Mouse (Mus musculus) heart, embryonic 10.5 days (tissue): ENCODE results near the gene 4930519P11Rik. TPM values are rescaled to one million over a fixed set of nuclear protein-coding genes. Genes with fewer than 3 reads are reported as not detected.

Source experiments
- DNase-seq: peaks from one replicate; pipeline ENCODE4 v3.0.0-alpha.2; 2017; ENCODE audit warnings: low spot score
- H3K27ac ChIP-seq: fragments of 300-500 bp; sonication (generic); 2 replicates; pipeline ENCODE4 v1.5.1; 2016; ENCODE audit warnings: mild to moderate bottlenecking
- H3K27me3 ChIP-seq: fragments of 300-500 bp; sonication (generic); 2 replicates; pipeline ENCODE4 v1.6.1; 2016; ENCODE audit warnings: mild to moderate bottlenecking; ENCODE audit not compliant: poor library complexity, insufficient read depth, severe bottlenecking
- H3K36me3 ChIP-seq: fragments of 300-500 bp; sonication (generic); 2 replicates; pipeline ENCODE4 v1.6.1; 2016; ENCODE audit warnings: mild to moderate bottlenecking, moderate library complexity
- H3K4me1 ChIP-seq: fragments of 300-500 bp; sonication (generic); 2 replicates; pipeline ENCODE4 v1.6.1; 2016; ENCODE audit warnings: mild to moderate bottlenecking
- H3K4me3 ChIP-seq: fragments of 300-500 bp; sonication (generic); 2 replicates; pipeline ENCODE4 v1.5.1; 2016; ENCODE audit warnings: mild to moderate bottlenecking, moderate library complexity
- H3K9me3 ChIP-seq: fragments of 300-500 bp; sonication (generic); 2 replicates; pipeline ENCODE4 v1.6.1; 2016; ENCODE audit warnings: mild to moderate bottlenecking, moderate library complexity
- WGBS: fragments of 180-500 bp; shearing (Covaris S2); methylation state at CpG from one replicate; pipeline ENCODE4 v1.1.7; 2016; 5-methylcytosine and 5-hydroxymethylcytosine counted together
- polyA plus RNA-seq: library from polyadenylated mRNA; unstranded; fragments of >200 nt; fragmentation: Nextera tagmentation; extraction: Ambion mirVana; gene quantifications from 2 replicates; pipeline ENCODE4 v1.2.1, GENCODE M21; 2016

The 4930519P11Rik gene
- polyA plus RNA-seq, 1 experiment from 2014 or later = 0.69 TPM

- H3K36me3 ChIP-seq = peaks cover 8% of the 10 kb centered on the region; the same call in 1 of the 2 replicates
- no peaks in the 10 kb centered on the region for H3K4me1 ChIP-seq
- no peak overlapping the region for H3K27ac ChIP-seq
- H3K27me3 ChIP-seq = no peaks in the 10 kb centered on the region
- no peak for DNase-seq
- H3K9me3 ChIP-seq = no peaks in the 10 kb centered on the region
- no peak overlapping the region for H3K4me3 ChIP-seq
- 60% methylated on average over 3 of the region's 3 CpGs for WGBS
Measured at GRCm38 (mm10) chr2:154593025-154593424, 20.2 kb downstream of the 4930519P11Rik start.

GRCm38 (mm10) chr2:154591239-154591638 lies 22.0 kb downstream of the 4930519P11Rik start:
- H3K4me3 ChIP-seq = no peak overlapping the region
- H3K27ac ChIP-seq = no peak overlapping the region
- no peaks in the 10 kb centered on the region for H3K27me3 ChIP-seq
- DNase-seq = no peak
- WGBS = 82% methylated on average over 3 of the region's 3 CpGs
- no peaks in the 10 kb centered on the region for H3K9me3 ChIP-seq
- H3K36me3 ChIP-seq = peaks cover 8% of the 10 kb centered on the region; the same call in 1 of the 2 replicates
- no peaks in the 10 kb centered on the region for H3K4me1 ChIP-seq

GRCm38 (mm10) chr2:154589051-154589450 lies 24.2 kb downstream of the 4930519P11Rik start:
- WGBS = 80% methylated on average over 4 of the region's 4 CpGs
- no peaks in the 10 kb centered on the region for H3K9me3 ChIP-seq
- no peak for DNase-seq
- H3K36me3 ChIP-seq = peaks cover 8% of the 10 kb centered on the region; the same call in 1 of the 2 replicates
- no peak overlapping the region for H3K4me3 ChIP-seq
- H3K27me3 ChIP-seq = no peaks in the 10 kb centered on the region
- peaks cover 10% of the 10 kb centered on the region for H3K4me1 ChIP-seq
- H3K27ac ChIP-seq = no peak overlapping the region

GRCm38 (mm10) chr2:154586405-154586804 lies 26.8 kb downstream of the 4930519P11Rik start:
- Histone ChIP-seq H3K4me1 (peaks cover 17% of the 10 kb centered on the region), H3K9me3 (no peaks in the 10 kb centered on the region), H3K36me3 (no peaks in the 10 kb centered on the region; the same call in 1 of the 2 replicates), H3K4me3 (no peak overlapping the region), H3K27ac (no peak overlapping the region), H3K27me3 (no peaks in the 10 kb centered on the region)
- WGBS = 66% methylated on average over 5 of the region's 5 CpGs
- DNase-seq = no peak

GRCm38 (mm10) chr2:154584931-154585601 lies 28.2 kb downstream of the 4930519P11Rik start:
- Histone ChIP-seq H3K27me3 (no peaks in the 10 kb centered on the region), H3K36me3 (no peaks in the 10 kb centered on the region; the same call in 1 of the 2 replicates), H3K4me3 (no peak overlapping the region), H3K27ac (no peak overlapping the region), H3K9me3 (no peaks in the 10 kb centered on the region), H3K4me1 (peaks cover 17% of the 10 kb centered on the region)
- WGBS = 62% methylated on average over 17 of the region's 17 CpGs
- DNase-seq = no peak

GRCm38 (mm10) chr2:154583906-154584872 lies 29.0 kb downstream of the 4930519P11Rik start:
- Histone ChIP-seq H3K9me3 (no peaks in the 10 kb centered on the region), H3K27me3 (no peaks in the 10 kb centered on the region), H3K27ac (no peak overlapping the region), H3K36me3 (no peaks in the 10 kb centered on the region; the same call in 1 of the 2 replicates), H3K4me3 (no peak overlapping the region), H3K4me1 (peaks cover 17% of the 10 kb centered on the region)
- 49% methylated on average over 15 of the region's 15 CpGs for WGBS
- no peak for DNase-seq

GRCm38 (mm10) chr2:154581421-154581820 lies 31.8 kb downstream of the 4930519P11Rik start:
- Histone ChIP-seq H3K4me3 (no peak overlapping the region), H3K4me1 (peaks cover 21% of the 10 kb centered on the region), H3K36me3 (no peaks in the 10 kb centered on the region; the same call in 1 of the 2 replicates), H3K9me3 (no peaks in the 10 kb centered on the region), H3K27me3 (0 out of 2 replicates have a peak, but pooled peaks cover 3% of the 10 kb centered on the region), H3K27ac (no peak overlapping the region)
- 94% methylated on average over 1 of the region's 1 CpGs for WGBS
- no peak for DNase-seq

- 0 out of 2 replicates have a peak, but pooled peaks cover 3% of the 10 kb centered on the region for H3K27me3 ChIP-seq
- 67% methylated on average over 8 of the region's 8 CpGs for WGBS
- H3K27ac ChIP-seq = no peak overlapping the region
- DNase-seq = no peak
- H3K4me3 ChIP-seq = no peak overlapping the region
- H3K36me3 ChIP-seq = no peaks in the 10 kb centered on the region
- H3K9me3 ChIP-seq = no peaks in the 10 kb centered on the region
- peaks cover 21% of the 10 kb centered on the region for H3K4me1 ChIP-seq
Measured at GRCm38 (mm10) chr2:154580586-154580985, 32.7 kb downstream of the 4930519P11Rik start.

GRCm38 (mm10) chr2:154577744-154578067 lies 35.5 kb downstream of the 4930519P11Rik start:
- H3K27me3 ChIP-seq = 0 out of 2 replicates have a peak, but pooled peaks cover 3% of the 10 kb centered on the region
- WGBS = 88% methylated on average over 6 of the region's 6 CpGs
- no peak for DNase-seq
- H3K36me3 ChIP-seq = no peaks in the 10 kb centered on the region
- 0 out of 2 replicates have a peak, but pooled peaks cover 4% of the 10 kb centered on the region for H3K4me1 ChIP-seq
- no peak overlapping the region for H3K27ac ChIP-seq
- no peaks in the 10 kb centered on the region for H3K9me3 ChIP-seq
- no peak overlapping the region for H3K4me3 ChIP-seq

GRCm38 (mm10) chr2:154576876-154577743 lies 36.1 kb downstream of the 4930519P11Rik start:
- H3K36me3 ChIP-seq = no peaks in the 10 kb centered on the region
- no peak for DNase-seq
- no peak overlapping the region for H3K4me3 ChIP-seq
- 0 out of 2 replicates have a peak, but pooled peaks cover 3% of the 10 kb centered on the region for H3K27me3 ChIP-seq
- H3K9me3 ChIP-seq = no peaks in the 10 kb centered on the region
- no peak overlapping the region for H3K27ac ChIP-seq
- H3K4me1 ChIP-seq = 0 out of 2 replicates have a peak, but pooled peaks cover 4% of the 10 kb centered on the region
- 57% methylated on average over 12 of the region's 12 CpGs for WGBS

- 75% methylated on average over 7 of the region's 7 CpGs for WGBS
- peaks cover 15% of the 10 kb centered on the region; the same call in 1 of the 2 replicates for H3K4me1 ChIP-seq
- H3K27ac ChIP-seq = no peak overlapping the region
- no peak for DNase-seq
- no peaks in the 10 kb centered on the region for H3K9me3 ChIP-seq
- 0 out of 2 replicates have a peak, but pooled peaks cover 3% of the 10 kb centered on the region for H3K27me3 ChIP-seq
- H3K4me3 ChIP-seq = no peak overlapping the region
- H3K36me3 ChIP-seq = no peaks in the 10 kb centered on the region
Measured at GRCm38 (mm10) chr2:154574271-154574670, 39.0 kb downstream of the 4930519P11Rik start.

GRCm38 (mm10) chr2:154572996-154573395 lies 40.2 kb downstream of the 4930519P11Rik start:
- WGBS = 84% methylated on average over 3 of the region's 3 CpGs
- Histone ChIP-seq H3K36me3 (no peaks in the 10 kb centered on the region), H3K9me3 (no peaks in the 10 kb centered on the region), H3K27me3 (0 out of 2 replicates have a peak, but pooled peaks cover 3% of the 10 kb centered on the region), H3K27ac (no peak overlapping the region), H3K4me3 (no peak overlapping the region), H3K4me1 (peaks cover 27% of the 10 kb centered on the region)
- no peak for DNase-seq
